Mouse (Mus musculus) CH12.LX (cell line): Measurements from ENCODE around the gene Spag7. TPM values are rescaled to one million over a fixed set of nuclear protein-coding genes. Genes with fewer than 3 reads are reported as not detected.

ENCODE experiments used
- DNase-seq: peaks from one replicate; pipeline ENCODE4 v3.0.0-alpha.2; 2013; ENCODE audit errors: extremely low read depth
- H3K27ac ChIP-seq: 2 replicates; pipeline ENCODE4 v1.5.1; 2012; ENCODE audit warnings: low read depth, mild to moderate bottlenecking, control low read depth, moderate library complexity; ENCODE audit not compliant: insufficient read depth
- H3K27me3 ChIP-seq: replicated peaks from 2 replicates; pipeline ENCODE3; 2012; ENCODE audit warnings: inconsistent platforms
- H3K36me3 ChIP-seq, 2 experiments: replicated peaks in 1 of 2; 2 replicates each; pipeline versions ENCODE3 to v1.6.1; 2012; ENCODE audit warnings: inconsistent platforms in 1 of 2, low read length in 1 of 2, mild to moderate bottlenecking in 1 of 2, mixed read lengths in 1 of 2, moderate library complexity in 1 of 2; ENCODE audit not compliant: control insufficient read depth in 1 of 2, insufficient read depth in 1 of 2
- H3K4me1 ChIP-seq, 2 experiments: 2 replicates each; pipeline ENCODE4 v1.6.1; 2012; ENCODE audit warnings: inconsistent platforms in 1 of 2, moderate library complexity in 1 of 2; ENCODE audit not compliant: insufficient read depth in 2 of 2, control insufficient read depth in 1 of 2
- H3K4me2 ChIP-seq: 2 replicates; pipeline ENCODE4 v1.6.1; 2012; ENCODE audit warnings: low read depth, mild to moderate bottlenecking, control low read depth; ENCODE audit not compliant: poor library complexity, insufficient read depth, severe bottlenecking
- H3K4me3 ChIP-seq, 3 experiments: fragments of 150-350 bp in 1 of 3; sonication (generic) in 1 of 3; replicated peaks in 1 of 3; 2 replicates each; pipeline versions ENCODE3 to v1.5.1; 2011 to 2012; ENCODE audit warnings: low read depth in 2 of 3, low read length in 2 of 3, mild to moderate bottlenecking in 2 of 3, moderate library complexity in 2 of 3, control low read depth in 1 of 3, improper control_type of control experiment in 1 of 3, inconsistent platforms in 1 of 3, mixed read lengths in 1 of 3; ENCODE audit not compliant: poor library complexity in 1 of 3
- H3K79me2 ChIP-seq: replicated peaks from 2 replicates; pipeline ENCODE4 v1.6.1; 2012; ENCODE audit warnings: mild to moderate bottlenecking, moderate library complexity; ENCODE audit not compliant: control insufficient read depth, poor library complexity, insufficient read depth, severe bottlenecking; ENCODE audit errors: extremely low read depth
- H3K9ac ChIP-seq: 2 replicates; pipeline ENCODE4 v1.6.1; 2012; ENCODE audit warnings: low read depth, mild to moderate bottlenecking, control low read depth, moderate library complexity; ENCODE audit not compliant: insufficient read depth
- H3K9me3 ChIP-seq: replicated peaks from 2 replicates; pipeline ENCODE3; 2012; ENCODE audit warnings: low read length, inconsistent platforms, mixed read lengths
- CHD1 ChIP-seq: IDR thresholded peaks from 2 replicates; pipeline ENCODE4 v1.6.1; 2012; ENCODE audit warnings: low read depth, low read length, improper control_type of control experiment, inconsistent platforms
- ELF1 ChIP-seq: IDR thresholded peaks from 2 replicates; pipeline ENCODE4 v1.6.1; 2014; ENCODE audit warnings: low read depth, mild to moderate bottlenecking, inconsistent platforms, low read length, improper control_type of control experiment
- ETS1 ChIP-seq: conservative IDR thresholded peaks from 2 replicates; pipeline ENCODE4 v1.6.1; 2012; ENCODE audit warnings: low read depth, mild to moderate bottlenecking, inconsistent platforms, low read length, improper control_type of control experiment, moderate library complexity
- HCFC1 ChIP-seq: IDR thresholded peaks from 2 replicates; pipeline ENCODE4 v1.6.1; 2012; ENCODE audit warnings: low read depth, mild to moderate bottlenecking, inconsistent platforms, low read length, improper control_type of control experiment
- JUN ChIP-seq: IDR thresholded peaks from 2 replicates; pipeline ENCODE4 v1.6.1; 2011; ENCODE audit warnings: low read depth, mild to moderate bottlenecking, low read length, improper control_type of control experiment, moderate library complexity; ENCODE audit not compliant: insufficient read depth
- JUND ChIP-seq: conservative IDR thresholded peaks from 2 replicates; pipeline ENCODE4 v1.6.1; 2011; ENCODE audit warnings: low read depth, low read length, improper control_type of control experiment
- KAT2A ChIP-seq: IDR thresholded peaks from 2 replicates; pipeline ENCODE4 v1.6.1; 2012; ENCODE audit warnings: low read length, improper control_type of control experiment, inconsistent platforms; ENCODE audit not compliant: insufficient replicate concordance
- MAFK ChIP-seq: IDR thresholded peaks from 2 replicates; pipeline ENCODE4 v1.6.1; 2011; ENCODE audit warnings: low read length, improper control_type of control experiment; ENCODE audit not compliant: insufficient replicate concordance
- MAZ ChIP-seq: IDR thresholded peaks from 2 replicates; pipeline ENCODE4 v1.6.1; 2012; ENCODE audit warnings: low read depth, mild to moderate bottlenecking, inconsistent platforms, low read length, improper control_type of control experiment, moderate library complexity
- NELFE ChIP-seq: IDR thresholded peaks from 2 replicates; pipeline ENCODE4 v1.6.1; 2011; ENCODE audit warnings: low read depth, low read length, improper control_type of control experiment
- NRF1 ChIP-seq: IDR thresholded peaks from 2 replicates; pipeline ENCODE4 v1.6.1; 2014; ENCODE audit warnings: low read depth, mild to moderate bottlenecking, inconsistent platforms, low read length, improper control_type of control experiment, moderate library complexity
- POLR2A ChIP-seq: IDR thresholded peaks from 2 replicates; pipeline ENCODE4 v1.6.1; 2011; ENCODE audit warnings: low read depth, mild to moderate bottlenecking, improper control_type of control experiment, low read length
- POLR2AphosphoS2 ChIP-seq: IDR thresholded peaks from 2 replicates; pipeline ENCODE4 v1.6.1; 2011; ENCODE audit warnings: low read depth, low read length, improper control_type of control experiment
- RAD21 ChIP-seq: IDR thresholded peaks from 2 replicates; pipeline ENCODE4 v1.6.1; 2011; ENCODE audit warnings: low read depth, mild to moderate bottlenecking, low read length, improper control_type of control experiment, moderate library complexity
- RCOR1 ChIP-seq: conservative IDR thresholded peaks from 2 replicates; pipeline ENCODE4 v1.6.1; 2012; ENCODE audit warnings: low read depth, mild to moderate bottlenecking, inconsistent platforms, low read length, improper control_type of control experiment
- SMC3 ChIP-seq: IDR thresholded peaks from 2 replicates; pipeline ENCODE4 v1.6.1; 2011; ENCODE audit warnings: low read depth, low read length, improper control_type of control experiment
- TBP ChIP-seq: conservative IDR thresholded peaks from 2 replicates; pipeline ENCODE4 v1.6.1; 2011; ENCODE audit warnings: low read depth, low read length, improper control_type of control experiment
- TCF12 ChIP-seq: IDR thresholded peaks from 2 replicates; pipeline ENCODE4 v1.6.1; 2014; ENCODE audit warnings: low read depth, mild to moderate bottlenecking, inconsistent platforms, low read length, improper control_type of control experiment
- USF1 ChIP-seq: IDR thresholded peaks from 2 replicates; pipeline ENCODE4 v1.6.1; 2014; ENCODE audit warnings: low read depth, mild to moderate bottlenecking, inconsistent platforms, low read length, improper control_type of control experiment
- USF2 ChIP-seq: conservative IDR thresholded peaks from 2 replicates; pipeline ENCODE4 v1.6.1; 2011; ENCODE audit warnings: low read depth, low read length, improper control_type of control experiment
- ZC3H11A ChIP-seq: IDR thresholded peaks from 2 replicates; pipeline ENCODE4 v1.6.1; 2012; ENCODE audit warnings: low read depth, mild to moderate bottlenecking, inconsistent platforms, low read length, improper control_type of control experiment
- ZNF384 ChIP-seq: IDR thresholded peaks from 2 replicates; pipeline ENCODE4 v1.6.1; 2012; ENCODE audit warnings: low read depth, low read length, improper control_type of control experiment, inconsistent platforms
- dilution Hi-C: fragments of 300-500 bp; cut with MboI; formaldehyde crosslinking; loops from 2 replicates; pipeline ENCODE4 v1.14.3; 2020; ENCODE audit warnings: low sequenced_read_pairs; ENCODE audit not compliant: extremely low pct_unique_long_range_greater_than_20kb, extremely low pct_ligation_motif_present
- in situ Hi-C: fragments of 300-500 bp; cut with MboI; formaldehyde crosslinking; loops from 3 replicates; pipeline ENCODE4 v1.14.3; 2019; ENCODE audit warnings: low sequenced_read_pairs, low pct_ligation_motif_present, low pct_unique_long_range_greater_than_20kb, mixed read lengths
- polyA plus RNA-seq: library from polyadenylated mRNA; unstranded; fragments of >175 nt; gene quantifications from 2 replicates; pipeline ENCODE4 v1.2.1, GENCODE M21; 2012; ENCODE audit warnings: low read depth; ENCODE audit not compliant: insufficient read length
- total RNA-seq, 2 experiments: library from RNA; depleted of rRNA; stranded (reverse); fragments of 300-350 nt in 1 of 2; fragments of >200 nt in 1 of 2; gene quantifications; 2 replicates each; pipeline ENCODE4 v1.2.3; 2012 to 2014

The Spag7 gene
- total and polyA plus RNA-seq, 3 experiments: 93.5 to 120 (median 105) TPM

- no peak overlapping the region for H3K4me3 ChIP-seq
- DNase-seq: no peak
- no peaks in the 10 kb centered on the region for H3K27me3 ChIP-seq
- in situ Hi-C loops: no loop called here
- H3K36me3 ChIP-seq: peaks cover 62 to 89% of the 10 kb centered on the region in 2 experiments
- no peaks in the 10 kb centered on the region for H3K9me3 ChIP-seq
- dilution Hi-C loops: no loop called here
- no peak overlapping the region for H3K4me2 ChIP-seq
- H3K27ac ChIP-seq: no peak overlapping the region
- peaks cover 0 to 42% of the 10 kb centered on the region in 2 experiments; a peak in 3 of 4 replicates for H3K4me1 ChIP-seq
- no peak for TF ChIP-seq NRF1
- no peak for TF ChIP-seq MAZ
- TF ChIP-seq JUN: no peak
- no peak for TF ChIP-seq MAFK
- TF ChIP-seq ETS1: no peak
- TF ChIP-seq HCFC1: no peak
- no peak for TF ChIP-seq KAT2A
- no peak for TF ChIP-seq POLR2A
- no peak for TF ChIP-seq NELFE
- TF ChIP-seq RAD21: no peak
- no peak overlapping the region for H3K9ac ChIP-seq
- no peaks in the 10 kb centered on the region for H3K79me2 ChIP-seq
These were observed 8.9 kb upstream of the Spag7 start for GRCm38 (mm10) chr11:70678092-70678491.

GRCm38 (mm10) chr11:70674501-70674900 is 5.3 kb upstream of the Spag7 start:
- dilution Hi-C loops: no loop called here
- peaks cover 0 to 26% of the 10 kb centered on the region in 2 experiments; a peak in 2 of 4 replicates for H3K4me1 ChIP-seq
- in situ Hi-C loops: loop anchor here (5.0 kb wide), 1 partner anchor 33 kb away; no protein-coding TSS in a partner anchor

GRCm38 (mm10) chr11:70674014-70674413 is 4.8 kb upstream of the Spag7 start:
- Histone ChIP-seq H3K79me2 (no peaks in the 10 kb centered on the region), H3K4me2 (no peak overlapping the region), H3K9ac (no peak overlapping the region), H3K4me3 (no peak overlapping the region), H3K4me1 (peaks cover 0 to 21% of the 10 kb centered on the region in 2 experiments; a peak in 2 of 4 replicates), H3K27ac (no peak overlapping the region), H3K36me3 (peaks cover 53 to 76% of the 10 kb centered on the region in 2 experiments), H3K9me3 (no peaks in the 10 kb centered on the region), H3K27me3 (no peaks in the 10 kb centered on the region)
- no peak for DNase-seq
- TF ChIP-seq CHD1: no peak
- no peak for TF ChIP-seq MAZ
- no peak for TF ChIP-seq ETS1
- no peak for TF ChIP-seq USF1
- TF ChIP-seq TBP: no peak
- TF ChIP-seq ZNF384: no peak
- dilution Hi-C loops (no loop called here), in situ Hi-C loops (loop anchor here (5.0 kb wide), 1 partner anchor 33 kb away; no protein-coding TSS in a partner anchor)

More at GRCm38 (mm10) chr11:70674501-70674900, 5.3 kb upstream of the Spag7 start:
- Histone ChIP-seq H3K36me3 (peaks cover 57 to 81% of the 10 kb centered on the region in 2 experiments), H3K4me3 (no peak overlapping the region), H3K27me3 (no peaks in the 10 kb centered on the region), H3K4me2 (no peak overlapping the region), H3K9ac (no peak overlapping the region), H3K9me3 (no peaks in the 10 kb centered on the region), H3K79me2 (no peaks in the 10 kb centered on the region), H3K27ac (no peak overlapping the region)
- no peak for DNase-seq
- TF ChIP-seq ZNF384 (no peak), ZC3H11A (no peak), TCF12 (no peak), ELF1 (no peak), RCOR1 (no peak), JUND (no peak), SMC3 (no peak), USF2 (no peak), POLR2AphosphoS2 (no peak), KAT2A (no peak), NRF1 (no peak)
